Mouse (Mus musculus) kidney, adult 18-20 months (tissue): Measurements from ENCODE around the gene Tsr1.

Source experiments
- DNase-seq: peaks from one replicate; pipeline ENCODE4 v3.0.0; 2021

Tsr1 gene

DNA sequence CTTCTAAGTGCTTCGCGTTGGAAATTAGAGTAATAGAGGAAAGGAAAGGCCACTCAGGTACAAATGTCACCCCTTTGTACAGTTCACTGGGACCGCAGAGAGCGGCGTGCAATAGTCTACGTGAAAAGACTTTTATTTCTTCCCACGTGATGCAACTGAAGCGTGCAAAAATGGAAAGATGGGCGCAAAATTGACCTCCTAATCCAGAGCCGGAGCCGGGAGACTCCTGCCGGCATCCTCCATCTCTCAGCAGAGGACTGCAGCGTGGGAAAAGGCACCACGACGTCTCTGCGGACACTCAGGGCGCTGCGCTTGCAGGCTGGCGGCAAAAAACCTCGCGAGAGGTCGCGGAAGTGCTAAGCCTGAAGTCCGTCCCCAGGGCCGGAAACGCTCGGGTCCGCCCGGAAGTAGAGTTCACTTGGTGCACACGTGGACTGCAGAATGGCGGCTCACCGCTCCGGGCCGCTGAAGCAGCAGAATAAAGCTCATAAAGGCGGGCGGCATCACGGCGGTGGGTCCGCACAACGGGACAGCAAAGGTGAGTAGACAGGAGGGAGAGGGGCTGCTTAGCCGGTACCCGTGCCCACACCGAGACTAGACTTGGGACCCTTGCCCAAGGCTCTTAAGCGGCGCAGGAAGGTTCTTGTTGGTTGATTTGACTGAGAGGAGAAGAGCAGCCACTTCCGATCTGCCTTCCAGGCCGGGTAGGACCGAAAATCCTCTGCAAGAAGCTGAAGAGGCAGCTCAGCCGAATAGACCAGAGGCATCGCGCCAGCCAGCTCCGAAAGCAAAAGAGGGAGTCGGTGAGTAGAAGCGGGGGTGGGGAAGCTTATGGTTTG lies at the start of gene Tsr1:
TSS of gene Tsr1 (plus strand) at position 394 of the 839 bp plus-strand sequence.
- DNase-seq = peak; percentile 90

DNA sequence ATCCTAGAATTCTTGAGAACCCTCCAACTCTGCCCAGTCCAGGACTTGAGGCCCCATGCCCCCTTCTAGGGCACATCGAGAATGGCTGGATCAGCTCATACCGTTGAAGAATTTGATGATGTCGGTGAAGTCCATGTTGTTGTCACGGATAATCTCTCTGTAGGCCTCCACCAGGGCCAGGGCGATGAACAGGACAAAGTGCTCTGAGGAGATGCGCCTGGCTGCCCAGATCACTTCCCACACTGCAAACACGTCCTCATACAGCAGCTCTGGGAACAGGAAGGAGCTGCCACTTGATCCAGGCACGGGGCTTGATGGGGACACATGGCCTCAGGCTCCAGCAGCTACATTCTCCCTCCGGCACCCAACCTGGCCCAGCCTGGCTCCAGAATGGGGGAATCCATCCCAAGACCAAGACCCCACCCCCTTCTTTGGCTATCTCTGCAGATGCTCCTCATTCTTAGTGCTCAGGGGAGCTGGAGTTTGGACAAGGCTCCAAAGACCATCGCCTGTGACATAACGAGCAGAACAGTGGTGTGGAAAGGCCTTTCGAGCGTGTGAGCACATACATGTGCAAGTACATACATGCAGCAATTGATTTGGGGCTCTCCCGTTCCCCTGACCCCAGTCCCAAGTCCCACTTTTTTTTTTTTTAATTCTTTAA lies 46.7 kb upstream of the Tsr1 start:
- peak; percentile 70 for DNase-seq

DNA sequence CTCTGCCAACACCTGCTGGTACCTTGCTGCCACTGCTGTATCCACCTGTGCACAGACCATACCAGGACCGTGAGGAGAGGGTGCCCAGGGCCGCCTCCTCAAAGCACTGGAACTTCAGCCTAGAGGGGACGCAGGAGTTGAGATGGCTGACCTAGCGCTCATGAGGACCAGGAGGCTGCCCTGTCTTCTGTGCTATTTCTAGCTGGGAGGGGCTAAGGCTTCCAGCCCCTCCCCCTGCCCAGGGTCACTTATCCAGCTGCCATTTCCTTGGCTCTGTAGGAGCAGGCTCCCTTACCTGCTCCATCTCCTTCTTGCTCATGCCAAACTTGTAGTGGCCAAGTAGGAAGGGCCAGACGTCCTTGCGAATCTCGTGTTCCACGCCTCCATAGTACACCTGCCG lies 40.1 kb upstream of the Tsr1 start:
- no peak for DNase-seq

DNA sequence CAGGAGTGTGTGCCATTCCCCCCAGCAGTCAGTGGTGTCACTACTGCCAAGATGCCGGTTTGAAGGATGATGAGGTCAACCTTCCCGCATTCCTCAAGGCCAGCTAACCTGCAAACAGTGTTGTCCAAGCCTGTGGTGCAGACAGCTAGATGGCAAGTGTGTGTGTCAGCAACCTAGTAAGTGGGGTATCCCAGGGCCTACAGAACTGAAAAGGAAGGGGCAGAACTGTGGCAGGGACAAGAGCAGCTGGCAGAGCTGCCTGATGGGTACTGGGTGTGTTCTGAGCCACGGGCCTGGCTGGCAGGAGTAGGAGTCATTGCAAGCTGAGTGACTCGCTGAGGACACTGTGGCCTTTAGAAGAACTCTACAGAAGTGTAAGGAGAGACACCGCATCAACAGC lies 35.7 kb upstream of the Tsr1 start:
- DNase-seq = no peak

DNA sequence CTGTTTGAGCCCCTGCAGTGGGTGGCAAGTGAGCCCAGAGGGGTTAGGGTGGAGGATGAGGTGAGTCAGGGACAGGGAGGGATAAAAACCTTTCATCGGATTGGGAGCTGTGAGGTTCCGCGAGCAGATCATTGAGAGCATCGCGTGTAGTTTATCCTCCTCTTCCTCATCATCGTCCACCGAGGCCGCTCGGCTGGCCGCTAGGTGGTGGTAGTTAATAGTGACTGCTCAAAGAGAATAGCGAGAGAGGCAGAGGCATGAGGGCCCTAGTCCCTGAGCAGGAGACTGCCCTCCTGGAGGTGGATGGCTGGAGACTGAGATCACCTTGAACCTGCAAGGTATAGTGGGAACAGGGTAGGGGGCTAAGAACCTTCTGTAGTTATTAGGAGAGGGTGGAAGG lies 34.4 kb upstream of the Tsr1 start:
- DNase-seq = no peak

DNA sequence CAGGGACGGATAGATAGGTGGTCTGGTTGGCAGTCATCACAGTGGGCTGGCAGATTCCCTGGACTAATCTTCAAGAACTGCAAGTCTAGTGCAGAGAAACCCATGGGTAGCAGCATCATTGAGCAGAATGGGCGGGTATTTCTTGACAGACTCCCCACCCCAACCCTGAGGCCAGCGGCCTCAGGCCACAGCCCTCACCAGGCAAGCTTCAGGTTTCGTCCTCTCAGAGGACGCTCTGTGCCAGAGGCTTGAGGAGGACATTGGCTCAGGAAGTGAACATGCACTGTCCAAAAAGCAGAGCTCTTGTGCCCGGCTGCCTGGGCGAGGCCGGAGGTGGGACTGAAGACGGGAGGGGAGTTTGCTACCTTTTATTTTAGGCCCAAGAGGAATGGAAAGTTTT lies 33.5 kb upstream of the Tsr1 start:
- DNase-seq = no peak

DNA sequence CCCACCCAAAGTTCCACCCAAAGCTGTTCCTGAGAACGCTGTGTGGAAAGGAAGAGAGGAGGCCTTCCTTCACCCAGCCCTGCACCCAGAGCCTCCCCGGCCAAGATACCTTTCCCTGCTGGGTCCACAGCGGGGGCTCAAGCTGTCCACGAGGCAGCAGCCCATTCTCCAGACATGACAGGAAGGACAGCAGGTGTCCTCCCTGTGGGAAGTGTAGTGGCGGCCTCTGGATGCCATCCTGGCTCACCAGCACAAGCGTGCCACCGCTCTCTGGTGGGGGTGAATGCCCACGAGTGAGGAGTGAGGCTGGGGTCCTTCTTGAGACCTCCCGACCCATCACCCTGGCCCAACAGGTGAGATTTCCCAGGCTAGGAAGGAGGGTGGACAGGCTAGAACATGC lies 32.6 kb upstream of the Tsr1 start:
- no peak for DNase-seq

DNA sequence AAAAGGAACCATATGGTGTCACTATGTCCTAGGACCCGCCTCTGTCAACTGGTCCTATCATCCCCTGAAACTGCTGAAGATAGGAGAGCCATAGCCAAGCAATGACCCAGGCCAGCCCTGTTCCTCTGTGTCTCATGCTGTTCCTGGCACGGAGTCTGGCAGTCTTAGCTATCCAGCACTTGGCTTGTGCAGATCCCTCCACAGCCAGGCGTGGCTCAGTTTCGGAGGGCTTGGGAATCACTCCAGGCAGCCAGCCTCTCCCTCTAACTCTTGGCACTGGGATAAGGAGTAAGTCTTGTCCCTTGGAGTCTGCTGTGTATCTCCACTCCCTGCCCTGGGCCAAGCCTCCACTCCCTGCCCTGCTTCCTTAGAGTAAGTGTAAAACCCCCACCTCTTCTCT lies 31.2 kb upstream of the Tsr1 start:
- DNase-seq = no peak

DNA sequence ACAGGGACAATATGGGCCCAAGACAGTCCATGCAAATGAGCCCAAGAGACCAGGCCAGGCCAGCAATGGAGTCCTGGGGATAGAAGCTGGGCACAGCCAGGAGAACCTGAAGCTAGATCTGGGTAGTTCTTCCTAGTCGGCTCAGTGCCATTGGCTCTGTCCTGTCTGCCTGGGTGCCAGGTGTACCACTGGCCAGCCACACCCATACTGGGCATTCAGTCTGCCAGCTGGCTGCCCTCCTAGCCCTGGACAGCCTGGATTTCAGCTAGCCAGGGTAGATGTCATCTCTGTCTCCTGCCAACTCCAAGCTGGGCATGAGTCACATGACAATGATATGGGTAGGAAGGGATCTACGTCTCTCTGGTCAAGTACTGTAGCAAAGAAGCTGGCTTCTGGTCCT lies 30.7 kb upstream of the Tsr1 start:
- DNase-seq = peak; percentile 69

DNA sequence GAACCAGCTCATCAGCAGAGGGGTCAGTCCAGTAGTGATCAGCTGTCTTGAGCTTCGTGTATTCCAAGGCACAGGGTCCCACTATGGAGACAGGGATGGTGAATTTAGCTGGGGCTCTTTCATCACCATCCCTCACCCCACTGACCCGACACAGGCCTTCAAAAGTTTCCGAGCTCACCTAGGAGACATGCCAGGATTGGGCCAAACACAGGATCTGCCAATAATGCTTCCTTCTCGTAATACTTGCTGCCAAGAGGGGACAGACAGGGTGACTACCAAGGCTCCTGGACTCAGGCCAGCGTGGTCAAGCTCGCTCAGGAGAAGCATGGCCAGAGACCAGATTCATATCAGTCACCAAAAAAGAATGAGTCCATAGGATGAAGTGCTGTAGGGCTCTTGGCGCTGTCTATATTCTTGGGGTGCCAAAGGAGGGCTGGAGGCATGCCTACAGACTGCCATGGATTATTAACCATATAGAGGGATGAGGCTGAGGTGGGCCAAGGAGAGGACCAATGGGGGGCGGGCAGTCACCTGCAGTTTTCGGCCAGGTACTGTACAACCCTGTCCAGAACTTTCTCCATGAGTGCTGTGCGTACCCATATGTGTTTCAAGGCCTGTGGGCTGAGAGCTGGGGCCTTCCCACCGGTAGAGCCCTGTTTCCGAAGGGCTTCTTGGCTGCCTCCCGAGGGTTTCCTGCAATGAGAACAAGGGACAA lies 29.7 kb upstream of the Tsr1 start:
- no peak for DNase-seq

DNA sequence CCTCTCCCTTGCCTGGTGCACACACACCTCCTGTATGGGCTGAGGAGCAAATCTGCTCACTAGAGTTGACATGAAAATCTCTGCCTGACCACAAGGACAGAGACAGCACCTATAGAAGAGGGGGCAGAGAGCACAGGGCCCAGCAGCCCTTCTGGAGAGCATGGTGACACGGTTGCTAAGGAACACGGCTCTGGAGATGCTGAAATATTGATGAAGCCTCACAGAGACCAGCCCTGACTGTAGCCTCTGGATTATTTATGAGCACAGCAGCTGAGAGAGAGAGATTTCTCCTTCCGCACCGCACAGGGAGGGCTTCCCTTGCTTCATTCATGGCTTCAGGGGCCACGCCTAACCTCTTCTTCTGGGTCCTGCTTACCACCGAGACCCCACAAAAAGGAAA lies 28.3 kb upstream of the Tsr1 start:
- no peak for DNase-seq

DNA sequence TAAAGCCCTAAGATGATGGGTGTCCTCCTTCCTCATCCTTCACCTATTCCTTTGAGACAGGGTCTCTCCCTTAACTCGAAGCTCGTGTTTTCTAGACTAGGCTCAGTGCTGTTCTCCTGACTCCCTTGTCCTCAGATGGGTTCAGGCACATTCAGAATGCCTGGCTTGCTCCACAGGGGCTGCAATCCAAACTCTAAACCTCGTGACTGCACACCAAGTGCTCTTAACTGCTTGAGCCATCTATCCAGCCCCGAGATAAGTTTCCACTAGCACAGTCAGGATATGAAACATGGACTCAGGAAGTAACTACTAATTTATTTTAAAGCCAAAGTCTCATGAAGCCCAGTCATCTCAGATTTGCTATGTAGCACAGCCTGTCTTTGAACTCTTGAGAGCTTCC lies 27.3 kb upstream of the Tsr1 start:
- no peak for DNase-seq

DNA sequence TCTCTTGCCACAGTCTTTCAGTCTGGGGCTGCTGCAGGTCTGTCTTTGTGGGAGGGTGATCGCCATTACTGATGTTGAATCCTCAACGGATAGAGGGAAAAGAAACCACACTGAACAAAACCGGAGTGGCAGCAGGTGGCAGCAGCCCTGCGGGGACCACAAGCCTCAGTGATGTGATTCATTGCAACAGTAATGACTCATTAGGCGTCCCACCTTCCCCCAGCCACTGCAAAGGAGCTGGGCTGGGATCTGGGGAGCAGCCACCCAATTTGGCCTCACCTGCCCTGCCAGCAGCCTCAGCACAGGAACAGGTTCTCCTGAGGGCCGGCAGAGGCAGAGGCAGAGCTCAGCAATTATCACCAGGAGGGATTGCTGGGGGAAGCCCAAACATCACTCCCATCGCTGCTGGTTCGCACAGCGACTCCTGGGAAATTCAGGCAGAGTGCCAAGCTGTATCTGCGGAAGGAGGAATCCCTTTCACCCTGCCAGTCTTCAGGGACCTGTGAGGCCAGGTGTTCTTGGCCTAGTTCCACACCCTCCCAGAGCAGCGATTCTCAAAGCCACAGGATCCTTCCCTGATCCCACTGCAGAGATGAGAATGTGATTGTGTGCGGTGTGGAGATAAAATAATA lies 26.8 kb upstream of the Tsr1 start:
- no peak for DNase-seq

DNA sequence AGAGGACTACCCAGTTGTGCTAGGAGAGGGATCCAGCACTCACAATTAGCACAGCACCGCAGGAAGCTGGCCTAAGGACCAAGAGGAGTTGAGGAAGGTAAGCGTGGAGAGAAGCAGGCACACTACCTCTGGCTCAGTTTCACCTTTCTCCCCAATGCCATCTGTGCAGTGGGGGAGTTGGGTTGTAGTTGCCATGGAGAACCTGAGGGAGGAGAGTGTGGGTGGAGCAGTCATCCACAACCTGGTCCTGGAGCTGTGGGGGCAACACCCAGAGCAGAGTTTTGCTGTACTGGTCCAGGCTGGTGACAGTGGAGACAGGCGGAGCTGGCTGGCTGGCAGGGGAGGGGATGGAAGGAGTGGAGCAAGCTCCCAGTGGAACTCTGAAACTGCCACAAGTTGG lies 23.2 kb upstream of the Tsr1 start:
- DNase-seq = no peak

DNA sequence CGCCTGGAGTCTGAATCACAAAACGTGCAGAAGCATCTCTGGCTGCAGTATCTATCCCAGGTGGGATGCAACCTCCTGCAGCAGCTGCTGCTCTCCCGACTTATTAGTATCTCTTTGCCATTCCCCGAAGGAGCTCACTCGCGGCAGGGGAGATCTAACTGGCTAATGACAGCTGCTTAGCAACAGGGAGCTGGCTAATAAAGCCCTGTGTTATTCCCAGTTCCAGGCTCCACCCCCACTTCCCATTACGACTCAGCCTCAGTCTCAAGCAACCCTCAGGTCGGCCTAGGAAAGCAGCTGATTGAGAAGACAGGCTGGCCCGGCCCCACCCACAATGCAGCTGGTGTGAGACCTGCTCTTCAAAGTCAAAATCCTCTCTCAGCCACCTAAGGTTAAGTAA lies 21.1 kb upstream of the Tsr1 start:
- DNase-seq = peak; percentile 32

DNA sequence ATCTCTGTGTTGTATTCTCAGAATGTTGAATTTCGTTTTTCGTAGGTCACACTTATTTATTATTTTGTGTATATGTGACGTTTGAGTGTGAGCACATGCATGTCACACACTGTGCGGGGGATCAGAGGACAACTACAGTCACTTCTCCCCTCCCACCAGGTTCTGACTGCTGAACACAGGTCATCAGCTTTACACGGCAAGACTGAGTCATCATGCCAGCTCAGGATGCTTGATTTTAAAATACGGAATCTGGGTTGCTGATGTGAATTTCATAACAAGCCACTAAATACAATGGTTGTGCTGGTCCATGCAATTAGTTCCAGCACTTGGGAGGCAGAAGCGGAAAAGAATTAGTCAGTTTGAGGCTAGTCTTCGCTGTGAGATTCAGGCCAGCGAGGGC lies 16.9 kb upstream of the Tsr1 start:
- DNase-seq = no peak

DNA sequence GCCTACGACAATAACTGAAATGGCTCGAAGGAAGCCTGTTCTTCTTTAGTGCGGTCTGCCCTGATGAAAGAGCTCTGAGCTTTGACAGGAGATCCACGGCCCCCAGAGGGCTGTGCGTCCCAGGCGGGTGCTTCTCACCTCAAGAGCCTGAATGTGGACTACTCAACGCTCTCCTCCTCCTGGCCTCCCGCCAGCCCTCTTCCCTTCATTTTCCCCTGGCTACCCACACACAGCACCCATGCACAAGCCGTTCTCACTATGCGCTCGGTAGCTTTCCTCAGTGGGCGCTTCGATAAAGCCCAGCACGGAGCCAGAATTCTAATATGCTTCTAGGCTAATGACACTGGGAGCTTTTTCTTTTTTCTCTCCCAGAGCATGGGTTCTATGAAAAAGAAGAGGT lies 15.9 kb upstream of the Tsr1 start:
- DNase-seq = no peak

DNA sequence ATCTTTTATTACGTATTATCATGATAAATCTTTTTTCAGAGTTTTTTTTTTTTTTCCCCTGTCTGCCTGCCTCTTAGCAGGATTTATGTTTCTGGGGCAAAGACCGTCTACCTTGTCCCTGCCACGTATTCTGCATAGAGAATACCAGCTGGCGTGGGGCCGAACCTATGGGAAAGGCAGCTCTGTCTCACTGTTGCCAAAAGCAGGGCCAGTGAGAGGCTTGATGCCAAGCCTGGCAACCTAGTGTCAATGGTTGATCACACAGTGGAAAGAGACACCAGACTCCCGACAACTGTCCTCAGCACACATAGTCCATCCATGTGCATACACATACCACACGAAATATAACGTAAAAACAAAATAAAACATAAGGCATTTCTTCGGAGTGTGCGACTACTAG lies 14.8 kb upstream of the Tsr1 start:
- DNase-seq = peak; percentile 56

DNA sequence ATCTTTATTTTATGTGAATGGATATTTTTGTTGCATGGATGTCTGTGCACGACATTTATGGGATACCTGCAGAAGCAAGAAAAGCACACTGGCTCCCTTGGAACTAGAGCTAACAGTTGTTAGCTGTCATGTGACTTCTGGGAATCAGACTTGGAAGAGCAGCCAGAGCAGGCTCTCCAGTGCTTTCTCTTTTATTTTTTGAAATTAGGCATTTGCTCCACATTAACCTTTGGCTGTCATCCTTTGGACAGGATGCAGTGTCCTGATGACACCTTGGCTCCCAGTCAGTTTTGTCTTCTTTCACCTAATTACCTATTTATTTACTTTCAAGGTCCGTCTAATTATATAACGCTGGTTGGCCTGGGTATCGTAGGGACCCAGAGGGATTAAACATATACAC lies 3.3 kb upstream of the Tsr1 start:
- peak; percentile 23 for DNase-seq

DNA sequence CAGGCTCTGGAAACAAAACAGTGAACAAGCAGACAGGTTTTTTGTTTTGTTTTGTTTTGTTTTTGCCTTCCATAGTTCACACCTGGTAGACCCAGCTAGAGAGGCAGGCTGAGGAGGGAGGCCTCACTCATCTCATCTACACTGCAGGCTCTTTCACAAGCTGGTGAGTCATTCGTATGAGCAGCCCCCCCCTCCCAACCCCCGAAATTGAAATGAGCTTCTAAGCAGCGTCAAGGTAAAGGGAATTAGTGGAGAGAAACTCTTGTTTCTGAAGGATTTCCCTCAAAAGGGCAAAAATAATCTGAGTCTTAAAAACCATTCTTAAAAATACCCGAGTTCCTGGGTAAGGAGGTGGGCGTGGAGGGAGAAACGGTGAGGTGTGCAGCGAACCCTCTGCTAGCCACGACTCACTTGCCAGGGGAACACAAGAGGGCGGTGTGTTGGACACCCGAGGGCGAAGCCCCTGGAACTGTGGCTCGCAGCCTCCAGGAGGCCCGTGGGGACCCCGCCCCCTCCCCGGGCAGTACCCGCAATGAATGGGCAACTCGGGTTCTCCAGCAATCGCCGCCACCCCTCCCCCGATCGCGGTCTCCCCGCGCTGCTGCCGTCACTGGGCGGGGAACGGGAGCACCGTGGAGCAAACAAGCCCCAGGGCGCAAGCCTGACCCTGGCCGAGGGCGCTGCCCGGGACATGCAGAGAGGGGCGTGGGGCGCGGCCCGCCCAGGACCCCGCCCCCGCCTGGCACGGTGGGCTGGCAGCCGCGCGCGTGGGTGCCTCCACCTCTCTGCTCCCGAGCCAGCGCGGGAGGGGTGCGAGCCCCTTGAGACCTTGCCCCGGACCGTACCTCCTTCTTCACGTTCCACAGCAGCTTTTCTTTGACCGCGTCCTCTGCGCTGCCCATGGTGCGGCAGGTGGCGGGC lies 1.6 kb upstream of the Tsr1 start:
- peak; percentile 77 for DNase-seq

DNA sequence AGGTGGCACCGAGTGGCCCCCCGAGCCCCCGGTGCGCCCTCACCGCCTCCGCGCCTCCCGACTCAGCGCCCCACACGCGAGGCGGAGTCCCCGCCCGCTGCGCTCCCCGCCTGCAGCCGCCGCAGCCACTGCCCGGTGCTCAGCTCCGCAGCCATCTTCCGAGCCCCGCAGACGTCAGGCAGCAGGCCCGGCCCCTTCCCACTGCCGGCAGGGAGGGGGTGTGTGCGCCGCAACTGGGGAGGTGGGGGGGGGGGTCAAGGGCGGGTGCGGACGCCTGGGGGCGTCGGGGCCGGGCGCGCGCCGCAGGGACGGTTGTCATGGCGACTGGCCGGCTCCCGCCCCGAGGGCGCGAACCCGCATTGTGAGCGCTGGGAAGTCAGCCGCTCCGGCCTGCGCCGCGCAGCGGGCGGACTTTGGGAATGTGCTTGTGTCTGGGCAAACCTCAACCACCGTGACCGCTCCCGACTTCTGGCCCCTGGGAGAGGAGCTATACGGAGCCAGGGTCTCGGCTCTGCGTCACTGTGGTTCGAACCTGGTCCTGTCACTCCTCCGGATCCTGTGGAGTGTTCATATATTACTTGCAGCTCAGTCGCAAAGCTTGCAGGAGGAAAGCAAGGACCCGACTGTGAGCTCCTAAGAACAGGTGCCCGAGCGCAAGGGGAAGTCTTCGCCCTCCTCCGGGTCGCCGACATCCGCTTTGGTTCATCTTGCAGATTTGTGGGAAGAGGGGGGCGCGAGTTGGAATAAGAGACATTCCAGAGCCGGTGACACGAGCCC lies 782 bp upstream of the Tsr1 start, which contains the start of gene Sgsm2:
TSS of gene Sgsm2 (minus strand) at position 160 of the 777 bp plus-strand sequence.
- peak; percentile 79 for DNase-seq

DNA sequence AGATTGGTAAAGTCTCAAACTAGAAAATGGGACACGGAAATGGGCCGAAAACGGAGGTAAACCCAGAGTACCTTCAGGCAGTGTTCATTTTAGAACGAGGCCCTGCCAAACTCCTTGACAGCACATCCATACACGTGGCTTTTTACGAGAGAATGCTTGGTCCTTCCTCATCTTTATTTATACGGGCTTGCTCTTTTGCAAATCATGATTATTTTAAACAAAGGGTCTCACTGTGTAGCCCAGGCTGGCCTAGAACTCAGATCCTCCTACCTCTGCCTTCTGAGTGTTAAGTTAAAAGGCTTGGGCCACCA lies 601 bp downstream of the Tsr1 start:
- DNase-seq = no peak
